Mouse (Mus musculus) c-Kit-positive CD71-positive TER-119-negative erythroid progenitor cells, embryonic 14.5 days (primary cell): ENCODE data around the gene Fgf7.

ENCODE experiments used
- DNase-seq: peaks from one replicate; pipeline ENCODE4 v3.0.0-alpha.2; 2013; ENCODE audit warnings: low read depth

Gene Fgf7

DNA sequence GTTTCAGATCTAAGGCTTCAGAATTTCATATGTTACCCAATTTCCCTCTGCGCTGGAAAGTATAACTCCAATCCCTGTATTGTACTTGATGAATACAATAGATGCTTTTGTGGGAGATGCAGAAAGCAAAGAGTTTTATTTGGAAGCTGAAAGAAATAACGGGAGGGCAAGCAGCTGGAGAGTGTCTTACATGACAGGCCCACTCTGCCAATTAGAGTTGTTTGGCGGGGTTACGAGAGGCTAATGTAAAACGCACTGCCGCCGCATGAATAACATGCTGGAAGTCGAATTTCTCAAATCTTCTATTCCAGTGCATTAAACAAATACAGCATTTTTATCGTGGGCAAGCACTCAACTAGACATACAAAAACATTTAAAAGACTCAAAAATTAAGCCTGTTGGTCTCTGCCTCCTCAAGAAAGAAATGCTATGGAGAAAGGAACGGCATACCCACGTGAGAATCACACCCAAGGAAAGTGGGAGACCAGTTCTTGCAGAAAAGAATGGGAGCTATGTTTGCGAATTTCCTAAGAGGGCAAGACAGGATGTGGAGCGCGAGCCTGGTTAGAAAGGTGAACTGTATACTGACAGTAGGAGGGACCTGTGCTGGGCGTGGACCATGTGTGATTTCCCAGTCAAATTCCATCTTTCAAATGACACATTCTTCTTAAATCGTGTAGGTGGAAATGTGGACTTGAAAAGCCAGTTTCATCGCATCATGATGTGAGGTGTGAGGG lies 26.7 kb downstream of the Fgf7 start:
- DNase-seq: no peak

DNA sequence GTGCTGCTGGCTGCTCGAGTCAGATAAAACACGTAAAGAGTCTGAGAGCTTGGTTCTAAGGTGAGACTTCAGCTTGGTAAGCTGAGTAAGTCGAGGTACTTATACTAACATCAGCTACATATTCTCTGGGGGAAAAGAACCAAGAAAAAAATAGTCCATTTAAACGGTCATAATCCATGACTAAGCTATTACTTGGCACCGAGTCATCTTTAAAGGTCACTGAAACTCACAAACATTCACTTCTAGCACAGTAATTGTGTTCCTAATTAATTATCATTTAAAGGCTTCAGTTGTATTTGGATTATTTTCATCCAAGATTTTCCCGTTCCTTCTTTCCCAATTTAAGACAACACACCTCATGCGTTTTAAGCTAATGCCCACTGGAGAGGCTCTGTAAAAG lies 28.4 kb downstream of the Fgf7 start:
- no peak for DNase-seq

DNA sequence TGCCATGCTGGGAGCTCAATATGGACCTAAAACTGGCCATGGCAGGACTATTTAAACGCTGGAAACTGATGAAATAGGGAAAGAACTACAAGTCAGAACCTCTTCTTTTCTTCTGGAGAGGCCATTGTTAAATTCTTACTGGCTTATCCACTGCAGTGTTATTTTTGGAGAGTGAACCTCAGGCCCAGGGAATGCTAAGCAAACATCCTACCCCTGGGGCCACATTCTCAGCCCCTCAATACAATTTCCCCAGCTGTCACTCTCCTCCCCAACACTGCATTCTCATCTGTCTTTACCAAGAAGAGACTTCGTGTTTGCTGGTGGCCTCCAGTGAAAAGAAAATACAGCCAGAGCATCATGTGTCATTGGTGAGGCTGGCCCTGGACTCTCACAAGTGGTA lies 30.4 kb downstream of the Fgf7 start:
- DNase-seq: no peak

GRCm38 (mm10) chr2:126065303-126065856 lies 30.9 kb downstream of the Fgf7 start:
- DNase-seq: no peak

DNA sequence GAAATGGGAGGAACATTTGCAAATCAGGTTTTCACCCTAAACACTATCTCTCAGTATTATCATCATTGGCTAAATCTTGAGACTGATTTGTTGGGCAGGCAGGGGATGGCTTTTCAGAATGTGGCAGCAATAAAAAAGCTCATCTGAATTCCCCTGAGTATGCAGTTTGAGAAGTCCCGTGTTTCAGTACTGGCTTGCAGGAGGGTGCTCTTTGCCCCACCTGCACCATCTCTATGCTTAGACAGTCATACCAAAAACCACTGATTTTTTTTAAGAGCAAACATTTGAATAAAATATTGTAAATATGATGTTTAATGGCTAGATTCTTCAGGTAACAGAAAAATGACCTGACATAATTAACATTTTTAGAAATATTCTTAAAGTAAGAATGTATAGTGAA lies 35.3 kb downstream of the Fgf7 start:
- no peak for DNase-seq

DNA sequence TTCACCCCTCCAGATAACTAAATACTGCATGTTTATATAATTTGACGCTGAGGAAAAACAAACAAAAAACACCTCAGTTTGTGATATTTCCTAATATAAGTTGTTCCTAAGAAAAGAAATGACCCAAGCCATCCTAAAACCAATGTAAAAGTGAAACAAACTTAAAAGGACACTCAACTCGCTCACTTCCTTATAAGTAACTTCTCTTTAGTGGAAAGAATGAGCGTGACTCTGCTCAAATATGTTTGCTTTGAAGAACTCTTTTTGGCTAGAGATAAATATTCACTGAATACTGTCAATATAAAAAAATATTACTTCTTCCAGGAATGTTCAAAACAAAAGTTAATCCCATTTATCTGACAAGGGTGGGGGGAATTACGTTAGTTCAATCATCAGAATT lies 39.3 kb downstream of the Fgf7 start:
- no peak for DNase-seq

DNA sequence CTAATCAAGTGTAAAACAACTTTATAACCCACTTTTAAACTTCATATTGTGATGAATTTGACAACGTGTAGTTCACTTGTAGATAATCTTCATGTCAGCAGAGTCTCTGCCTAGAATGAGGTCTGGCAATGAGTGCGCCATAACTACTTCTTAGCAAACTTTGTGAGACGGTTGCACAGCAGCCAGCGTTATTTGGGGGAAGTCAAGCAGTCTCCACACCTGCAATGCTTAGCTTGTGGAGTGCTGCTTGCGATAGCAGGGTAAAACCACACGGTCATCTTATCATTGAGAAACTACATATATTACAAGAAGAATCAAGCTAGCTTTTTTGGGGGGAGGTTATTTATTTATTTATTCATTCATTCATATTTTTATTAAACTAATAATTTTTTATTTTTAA lies 42.0 kb downstream of the Fgf7 start:
- no peak for DNase-seq

DNA sequence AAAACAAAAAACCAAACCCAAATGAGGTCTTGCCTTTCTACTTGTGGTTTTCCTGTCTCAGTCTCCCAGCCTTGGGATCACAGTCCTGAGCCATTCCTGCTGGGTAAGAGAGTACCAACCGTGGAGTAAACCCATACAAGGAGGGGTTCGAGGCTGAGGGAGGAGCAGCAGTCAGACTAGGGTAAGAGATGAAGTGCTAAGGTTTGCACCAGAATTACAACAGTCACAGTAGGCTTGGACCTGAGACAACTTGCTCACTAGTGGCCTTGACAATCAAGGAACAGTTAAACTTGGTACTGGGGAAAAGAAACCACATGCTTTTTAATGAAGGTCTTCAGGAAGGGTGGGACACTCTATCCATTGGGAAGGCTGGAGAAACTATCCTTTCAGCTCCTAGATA lies 44.6 kb downstream of the Fgf7 start:
- DNase-seq: no peak

DNA sequence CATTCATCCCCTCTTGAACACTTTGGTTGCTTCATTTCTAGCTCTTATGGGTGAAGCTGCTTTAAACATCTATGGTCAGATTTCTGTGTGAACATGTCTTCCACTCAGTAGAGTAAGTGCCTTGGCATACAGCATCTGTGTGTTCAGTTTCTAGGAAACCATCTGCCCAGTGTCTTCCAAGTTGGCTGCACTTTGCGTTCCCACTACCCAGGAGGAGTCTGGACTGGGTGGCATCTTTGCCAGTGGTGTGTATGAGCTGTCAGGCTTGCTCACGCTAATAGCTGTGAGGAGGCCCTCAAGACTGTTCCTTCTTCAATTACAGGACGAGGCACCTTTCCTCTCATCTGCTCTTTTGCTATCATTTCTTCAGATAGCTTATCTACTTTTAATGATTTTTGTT lies 49.9 kb downstream of the Fgf7 start:
- DNase-seq: no peak

- DNase-seq: no peak
Observed at GRCm38 (mm10) chr2:126086187-126086586, 51.7 kb downstream of the Fgf7 start.

DNA sequence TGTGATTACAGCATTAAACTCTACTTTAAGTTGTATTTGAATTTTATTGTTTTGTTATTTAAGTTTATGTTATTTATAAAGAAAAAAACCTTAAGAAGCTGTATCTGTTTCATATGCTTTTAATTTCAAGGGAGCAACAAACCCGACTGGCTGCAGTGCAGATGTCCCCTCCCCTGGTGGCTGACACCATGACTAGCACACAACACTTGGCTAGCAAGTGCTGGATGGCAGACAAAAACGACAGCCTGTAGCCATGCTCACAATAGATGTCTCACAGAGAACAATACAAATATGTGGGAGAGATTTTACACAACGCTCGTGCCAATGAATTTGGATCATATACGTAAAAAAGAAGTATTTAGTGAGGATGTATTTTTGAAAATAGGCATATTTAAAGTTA lies 56.0 kb downstream of the Fgf7 start:
- no peak for DNase-seq

DNA sequence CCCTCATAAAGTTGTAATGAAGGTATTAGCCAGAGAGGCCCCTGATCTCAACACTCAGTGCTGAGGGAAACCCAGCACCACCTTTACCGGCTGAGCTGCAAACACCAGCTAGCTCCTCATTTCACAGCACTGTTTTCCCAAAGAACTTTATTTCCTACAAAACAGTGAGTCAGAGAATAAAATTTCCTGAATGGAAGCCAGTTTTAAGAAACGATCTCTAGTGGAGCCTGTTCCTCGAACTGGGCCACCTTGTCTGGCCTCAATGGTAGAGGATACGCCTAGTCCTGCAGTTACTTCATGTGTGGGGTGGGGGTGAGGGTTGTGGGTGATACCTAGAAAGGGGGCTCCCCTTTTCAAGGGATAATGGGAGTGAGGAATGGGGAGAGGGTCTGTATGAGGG lies 60.2 kb downstream of the Fgf7 start:
- DNase-seq: no peak
